Mouse (Mus musculus) left cerebral cortex, adult 2 months (tissue): ENCODE data around the gene H2-M10.1. TPM values are rescaled to one million over a fixed set of nuclear protein-coding genes. Genes with fewer than 3 reads are reported as not detected.

Source experiments
- DNase-seq, 2 experiments: peaks; one replicate each; pipeline ENCODE4 v3.0.0; 2021 to 2022; ENCODE audit warnings: low spot score in 2 of 2, mixed read lengths in 1 of 2; ENCODE audit errors: extremely low spot score in 1 of 2
- H3K27ac ChIP-seq: fragments of 200-600 bp; 2 replicates; pipeline ENCODE4 v1.8.1; 2022
- H3K4me3 ChIP-seq: fragments of 200-600 bp; 2 replicates; pipeline ENCODE4 v1.8.1; 2022
- CTCF ChIP-seq: fragments of 200-600 bp; IDR thresholded peaks from 2 replicates; pipeline ENCODE4 v1.8.1; 2022; ENCODE audit warnings: antibody characterized with exemption, mild to moderate bottlenecking, moderate library complexity
- intact Hi-C: fragments of 180-260 bp; cut with DNase I; formaldehyde crosslinking; loops from one replicate; pipeline ENCODE4 v1.15.1; 2025
- total RNA-seq, 2 experiments: library from RNA; stranded (reverse); gene quantifications; 2 replicates each; pipeline ENCODE4 v1.2.3; 2021

The H2-M10.1 gene
- total RNA-seq, 2 experiments from 2014 or later: not detected

- TF ChIP-seq CTCF: no peak
- intact Hi-C loops: no loop called here
- Histone ChIP-seq H3K4me3 (no peak overlapping the region), H3K27ac (no peak overlapping the region)
- no peak for DNase-seq
These were observed 44.3 kb downstream of the H2-M10.1 start for GRCm38 (mm10) chr17:36281521-36282245.

- H3K4me3 ChIP-seq: no peak overlapping the region
- DNase-seq: no peak
- no peak for TF ChIP-seq CTCF
- H3K27ac ChIP-seq: no peak overlapping the region
- intact Hi-C loops: loop anchor here (10.0 kb wide), 1 partner anchor 770 kb away; the partner anchor contains the start of gene Gabbr1
These were observed 51.2 kb downstream of the H2-M10.1 start for GRCm38 (mm10) chr17:36274776-36275175.

GRCm38 (mm10) chr17:36273796-36274195 lies 52.2 kb downstream of the H2-M10.1 start:
- H3K27ac ChIP-seq: no peak overlapping the region
- DNase-seq: no peak
- TF ChIP-seq CTCF: no peak
- no peak overlapping the region for H3K4me3 ChIP-seq
- intact Hi-C loops: loop anchor here (10.0 kb wide), 1 partner anchor 771 kb away; the partner anchor contains the start of gene Gabbr1

Other genes with a start within 250 kb of the H2-M10.1 start
- not detected for gene Gm19684, start 204.5 kb downstream of the H2-M10.1 start, total RNA-seq
- gene Gm7030, start 196.7 kb downstream of the H2-M10.1 start, total RNA-seq: not detected
- not detected for gene Gm8909, start 157.6 kb downstream of the H2-M10.1 start, total RNA-seq
- not detected for gene H2-T3, start 135.9 kb downstream of the H2-M10.1 start, total RNA-seq
- 10 to 100 TPM; 44.5 to 45.1 TPM for gene Rpp21, start 68.1 kb downstream of the H2-M10.1 start, total RNA-seq
- gene Trim39, start 53.9 kb downstream of the H2-M10.1 start, total RNA-seq: 10 to 100 TPM; 25.1 to 27.2 TPM
- gene H2-M10.2, start 39.7 kb downstream of the H2-M10.1 start, total RNA-seq: not detected
- not detected for gene H2-M10.3, start 42.3 kb upstream of the H2-M10.1 start, total RNA-seq
- not detected for gene H2-M10.4, start 136.2 kb upstream of the H2-M10.1 start, total RNA-seq
- gene H2-M11, start 220.9 kb upstream of the H2-M10.1 start, total RNA-seq: not detected